Mouse (Mus musculus) brain, embryonic 14.5 days (tissue): ENCODE data around the gene Dnhd1. TPM values are rescaled to one million over a fixed set of nuclear protein-coding genes. Genes with fewer than 3 reads are reported as not detected.
"Not testable (repeated sequence)": the region's sequence is repeated elsewhere in the genome, so short reads cannot be mapped to it uniquely, and the experiment has no call there.

ENCODE experiments used
- DNase-seq: peaks from one replicate; pipeline ENCODE4 v3.0.0-alpha.2; 2011; ENCODE audit warnings: low read depth
- CTCF ChIP-seq: fragments of 200-500 bp; IDR thresholded peaks from 2 replicates; pipeline ENCODE4 v1.5.1; 2012; ENCODE audit warnings: inconsistent platforms, mild to moderate bottlenecking, moderate library complexity, borderline replicate concordance; ENCODE audit not compliant: insufficient read depth, insufficient read length; ENCODE audit errors: extremely low read depth
- POLR2A ChIP-seq: fragments of 200-500 bp; IDR thresholded peaks from 2 replicates; pipeline ENCODE4 v1.6.1; 2012; ENCODE audit warnings: mild to moderate bottlenecking, inconsistent platforms, borderline replicate concordance; ENCODE audit not compliant: poor library complexity, insufficient read depth, insufficient read length, severe bottlenecking; ENCODE audit errors: extremely low read depth
- polyA plus RNA-seq: library from polyadenylated mRNA; depleted of rRNA; stranded (reverse); fragments of >200 nt; gene quantifications from 2 replicates; pipeline ENCODE4 v1.2.3, GENCODE M21; 2012

Gene Dnhd1
- polyA plus RNA-seq, 1 experiment = 6.3 TPM

DNA sequence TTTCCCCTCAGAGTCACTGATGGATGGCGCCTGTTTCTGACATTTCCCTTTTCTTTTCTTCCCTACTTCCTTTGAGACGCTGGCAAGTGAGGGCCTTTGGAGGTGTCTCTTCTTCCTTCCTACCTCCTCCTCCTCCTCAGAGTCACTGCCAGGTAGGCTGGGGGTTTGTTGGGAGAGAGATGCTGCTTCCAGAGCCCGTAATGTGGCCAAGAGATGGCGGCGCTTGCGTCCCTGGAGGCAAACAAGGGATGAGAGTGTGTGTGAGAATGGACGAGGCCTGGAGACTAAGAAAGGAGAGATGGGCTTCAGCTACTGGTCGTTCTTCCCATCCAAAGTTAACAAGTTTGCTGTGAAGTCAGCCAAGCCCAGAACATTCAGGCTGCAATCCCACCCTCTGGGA is 84.2 kb downstream of the Dnhd1 start:
- no peak for DNase-seq
- TF ChIP-seq POLR2A (no peak), CTCF (no peak)

GRCm38 (mm10) chr7:105735464-105735863 is 84.8 kb downstream of the Dnhd1 start:
- DNase-seq = not testable (repeated sequence)

- peak; percentile 96 for DNase-seq
- TF ChIP-seq CTCF = no peak
- TF ChIP-seq POLR2A = peak; percentile 52; the same call in 1 of the 2 replicates
Measured at GRCm38 (mm10) chr7:105736264-105736901, 85.8 kb downstream of the Dnhd1 start, which contains the start of gene Ilk. Ilk (plus strand) TSS chr7:105736592.

- DNase-seq = peak; percentile 36
- TF ChIP-seq POLR2A (no peak), CTCF (no peak)
Measured at GRCm38 (mm10) chr7:105736911-105737521, 86.4 kb downstream of the Dnhd1 start, which contains the start of gene Rrp8. Rrp8 (minus strand) TSS chr7:105737385.

GRCm38 (mm10) chr7:105737648-105738047 is 87.0 kb downstream of the Dnhd1 start:
- no peak for TF ChIP-seq CTCF
- TF ChIP-seq POLR2A = no peak
- DNase-seq = no peak

GRCm38 (mm10) chr7:105738286-105738685 is 87.7 kb downstream of the Dnhd1 start:
- DNase-seq = no peak
- TF ChIP-seq CTCF (no peak), POLR2A (no peak)

GRCm38 (mm10) chr7:105738948-105739347 is 88.3 kb downstream of the Dnhd1 start:
- TF ChIP-seq POLR2A = no peak
- no peak for TF ChIP-seq CTCF
- peak; percentile 57 for DNase-seq

GRCm38 (mm10) chr7:105740089-105740795 is 89.6 kb downstream of the Dnhd1 start:
- TF ChIP-seq POLR2A (no peak), CTCF (no peak)
- no peak for DNase-seq

DNA sequence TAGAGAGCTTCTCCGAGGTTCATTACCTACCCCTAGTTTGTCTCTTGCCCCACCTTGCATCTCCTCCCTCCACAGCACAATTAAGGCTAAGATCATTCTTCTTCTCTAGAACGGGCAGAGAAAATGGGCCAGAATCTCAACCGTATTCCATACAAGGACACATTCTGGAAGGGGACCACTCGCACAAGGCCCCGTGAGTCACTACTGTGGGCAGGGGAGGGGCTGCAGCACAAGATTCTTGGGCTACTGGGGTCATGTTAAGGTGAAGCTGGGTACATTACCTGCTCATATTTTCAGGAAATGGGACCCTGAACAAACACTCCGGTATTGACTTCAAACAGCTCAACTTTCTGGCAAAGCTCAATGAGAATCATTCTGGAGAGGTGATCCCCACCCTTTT is 90.2 kb downstream of the Dnhd1 start:
- DNase-seq = no peak
- TF ChIP-seq CTCF (no peak), POLR2A (no peak)

DNA sequence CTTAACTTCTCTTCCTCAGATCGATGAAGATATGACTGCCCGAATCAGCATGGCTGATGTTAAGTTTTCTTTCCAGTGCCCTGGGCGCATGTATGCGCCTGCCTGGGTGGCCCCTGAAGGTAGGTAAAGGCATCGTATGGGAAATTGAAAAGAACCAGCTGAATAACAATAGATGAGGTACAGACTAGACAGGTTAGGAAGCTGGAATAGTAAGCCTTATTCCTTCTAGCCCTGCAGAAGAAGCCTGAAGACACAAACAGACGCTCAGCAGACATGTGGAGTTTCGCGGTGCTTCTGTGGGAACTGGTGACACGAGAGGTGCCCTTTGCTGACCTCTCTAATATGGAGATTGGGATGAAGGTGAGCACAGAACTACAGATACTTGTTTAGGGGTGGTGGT is 91.4 kb downstream of the Dnhd1 start:
- TF ChIP-seq CTCF (no peak), POLR2A (no peak)
- no peak for DNase-seq

- not testable (repeated sequence) for DNase-seq
Measured at GRCm38 (mm10) chr7:105742539-105743215, 92.0 kb downstream of the Dnhd1 start.

DNA sequence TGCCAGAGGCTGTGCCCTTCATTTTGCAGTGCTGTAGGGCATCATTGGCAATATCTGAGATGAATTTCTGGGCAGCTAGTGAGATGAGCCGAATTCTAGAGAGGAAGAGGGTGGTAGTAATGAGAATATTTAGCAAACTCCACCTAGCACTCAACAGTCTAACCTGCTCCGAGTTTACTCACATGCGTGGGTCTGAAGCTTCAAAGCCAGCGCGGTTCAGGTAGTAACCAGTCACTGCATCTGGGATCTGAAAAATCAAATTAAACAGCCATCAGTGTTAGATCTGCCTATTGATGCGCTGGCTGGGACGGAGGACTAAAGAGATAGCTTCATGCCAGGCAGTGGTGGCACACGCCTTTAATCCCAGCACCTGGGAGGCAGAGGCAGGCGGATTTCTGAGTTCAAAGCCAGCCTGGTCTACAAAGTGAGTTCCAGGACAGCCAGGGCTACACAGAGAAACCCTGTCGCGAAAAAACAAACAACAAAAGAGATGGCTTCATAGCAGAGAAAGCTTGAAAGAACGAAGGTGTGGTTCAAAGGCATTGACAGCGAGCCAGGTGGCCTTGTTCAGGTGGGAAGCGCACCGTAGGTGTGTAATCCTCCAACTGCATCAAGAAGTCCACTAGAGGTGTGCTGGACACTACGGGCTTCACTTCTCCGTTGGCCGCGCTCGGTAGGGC is 92.8 kb downstream of the Dnhd1 start:
- DNase-seq = not testable (repeated sequence)
